Mouse (Mus musculus) left cerebral cortex, adult 11 months (tissue): ENCODE data around the gene Eva1b.
"Not testable (repeated sequence)": the region's sequence is repeated elsewhere in the genome, so short reads cannot be mapped to it uniquely, and the experiment has no call there.

Experiments used
- DNase-seq: peaks from one replicate; pipeline ENCODE4 v3.0.0; 2022; ENCODE audit warnings: low spot score

Gene Eva1b

DNA sequence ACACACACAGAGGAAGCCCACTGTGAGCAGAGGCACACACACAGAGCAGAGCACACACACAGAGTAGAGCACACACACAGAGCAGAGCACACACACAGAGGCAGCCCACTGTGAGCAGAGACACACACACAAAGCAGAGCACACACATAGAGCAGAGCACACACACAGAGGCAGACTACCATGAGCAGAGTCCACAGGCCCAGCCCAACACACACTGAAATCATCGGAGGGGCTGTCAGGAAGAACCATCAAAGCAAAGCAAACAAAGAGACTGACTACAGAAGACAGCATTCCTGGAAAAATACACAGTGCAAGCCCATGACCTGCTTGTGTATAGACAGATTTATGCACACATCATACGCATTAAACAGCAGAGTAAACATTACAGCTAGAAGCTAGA is 8.3 kb downstream of the Eva1b start:
- DNase-seq, result no peak

- no peak for DNase-seq
Measured at GRCm38 (mm10) chr4:126156617-126157016, 9.1 kb downstream of the Eva1b start.

GRCm38 (mm10) chr4:126157562-126157961 is 10.0 kb downstream of the Eva1b start:
- no peak for DNase-seq

GRCm38 (mm10) chr4:126159455-126159854 is 11.9 kb downstream of the Eva1b start:
- no peak for DNase-seq

GRCm38 (mm10) chr4:126160981-126161380 is 13.4 kb downstream of the Eva1b start:
- DNase-seq, result no peak

DNA sequence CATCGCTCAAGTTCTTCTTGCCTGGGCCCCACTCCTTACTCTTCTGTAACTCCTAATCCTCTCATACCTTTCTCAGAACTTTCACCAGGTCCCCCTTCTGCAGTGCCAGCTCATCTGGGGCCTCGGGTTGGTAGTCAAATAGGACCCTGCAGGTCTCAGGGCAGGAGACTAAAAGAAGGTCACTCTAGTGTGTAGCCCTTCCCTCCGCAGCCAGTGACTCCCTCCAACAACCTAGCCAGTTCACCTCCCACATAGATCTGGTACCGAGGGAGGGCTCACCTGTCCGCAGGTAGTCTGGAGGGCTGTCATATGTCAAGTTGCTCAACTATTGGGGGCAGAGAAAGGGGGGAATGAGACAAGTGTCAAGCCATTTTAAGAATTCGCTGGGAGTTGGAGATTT is 13.9 kb downstream of the Eva1b start:
- no peak for DNase-seq

- no peak for DNase-seq
Measured at GRCm38 (mm10) chr4:126161986-126162385, 14.4 kb downstream of the Eva1b start.

DNA sequence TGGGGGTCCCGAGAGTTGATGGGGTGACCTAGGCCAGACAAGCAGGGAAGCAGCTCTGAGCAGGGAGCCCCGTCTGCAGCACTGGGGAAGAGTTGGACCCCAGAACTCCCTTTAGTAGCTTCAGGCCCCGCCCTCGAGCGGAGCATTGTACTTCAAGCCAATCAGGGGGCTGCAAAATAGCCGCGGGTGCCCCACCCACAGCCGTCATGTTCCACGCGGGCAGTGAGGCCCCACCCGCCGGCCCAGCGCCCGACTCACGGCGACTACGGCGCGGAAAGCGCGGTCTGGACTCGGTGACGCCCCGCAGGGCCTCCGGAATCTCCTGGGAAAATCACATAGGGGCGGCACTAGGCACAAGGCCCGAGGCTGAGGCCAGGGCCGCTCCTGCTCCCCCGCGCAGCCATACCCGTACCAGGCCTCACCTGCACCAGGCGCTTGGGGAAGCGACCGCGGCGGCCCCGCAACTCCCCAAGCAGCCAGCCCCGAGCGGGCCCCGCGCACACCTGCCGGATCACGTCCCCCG is 15.1 kb downstream of the Eva1b start:
- DNase-seq, result peak; percentile 67

- no peak for DNase-seq
Measured at GRCm38 (mm10) chr4:126163067-126163659, 15.6 kb downstream of the Eva1b start, which contains the start of gene Sh3d21. Gene Sh3d21 (minus strand): TSS chr4:126163491.

- DNase-seq, result no peak
Measured at GRCm38 (mm10) chr4:126163685-126164084, 16.1 kb downstream of the Eva1b start.

DNA sequence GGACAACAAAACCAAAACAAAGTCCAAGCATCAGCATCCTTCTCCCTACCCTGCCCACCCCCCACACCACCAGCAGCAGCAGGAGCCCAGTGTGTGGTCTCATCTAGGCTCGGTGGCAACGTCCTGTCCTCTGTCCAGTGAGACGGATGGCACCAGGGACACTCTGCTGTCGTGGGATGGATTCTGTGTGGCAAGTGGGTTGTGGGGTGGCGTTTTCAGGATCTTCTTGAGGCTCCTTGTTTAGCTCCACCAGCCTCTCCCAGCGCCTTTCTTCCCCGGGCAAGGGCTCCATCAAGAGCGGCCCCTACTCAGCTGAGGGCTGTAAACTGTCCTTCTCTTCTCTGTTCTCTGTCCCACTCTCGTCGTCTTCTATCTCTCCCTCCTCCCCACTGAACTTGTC is 17.5 kb downstream of the Eva1b start:
- not testable (repeated sequence) for DNase-seq

GRCm38 (mm10) chr4:126166084-126166483 is 18.5 kb downstream of the Eva1b start:
- no peak for DNase-seq

GRCm38 (mm10) chr4:126168851-126169250 is 21.3 kb downstream of the Eva1b start:
- no peak for DNase-seq

DNA sequence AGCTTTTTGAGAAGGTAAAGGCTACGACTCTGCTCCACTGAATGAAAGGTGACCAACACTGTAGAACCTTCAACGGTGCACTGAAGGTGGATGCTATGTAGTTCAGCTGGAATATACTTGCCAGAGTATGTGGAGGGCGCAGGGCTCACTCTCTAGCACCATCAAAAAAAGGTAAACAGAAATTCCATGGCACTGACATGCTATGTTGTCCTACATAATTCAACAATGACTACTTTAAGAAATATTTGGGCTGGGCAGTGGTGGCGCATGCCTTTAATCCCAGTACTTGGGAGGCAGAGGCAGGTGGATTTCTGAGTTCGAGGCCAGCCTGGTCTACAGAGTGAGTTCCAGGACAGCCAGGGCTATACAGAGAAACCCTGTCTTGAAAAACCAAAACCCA is 23.2 kb downstream of the Eva1b start:
- not testable (repeated sequence) for DNase-seq

DNA sequence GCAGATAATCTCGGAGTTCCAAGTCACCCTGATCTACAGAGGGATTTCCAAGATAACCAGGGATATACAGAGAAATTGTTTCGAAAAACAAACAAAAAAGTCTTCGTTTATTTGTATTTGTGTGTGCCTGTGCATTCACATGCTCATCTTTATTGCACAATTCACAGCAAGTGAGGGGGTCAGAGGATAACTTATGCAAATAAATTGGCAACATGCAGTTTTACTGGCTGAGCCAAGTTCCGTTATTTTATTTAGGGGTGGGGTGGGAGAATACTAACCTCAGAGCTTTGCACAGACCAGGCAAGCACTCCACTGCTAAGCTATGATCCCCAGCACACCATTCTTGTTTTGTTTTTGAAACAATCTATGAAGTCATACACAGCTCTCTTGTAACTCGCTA is 26.3 kb downstream of the Eva1b start:
- DNase-seq, result no peak

DNA sequence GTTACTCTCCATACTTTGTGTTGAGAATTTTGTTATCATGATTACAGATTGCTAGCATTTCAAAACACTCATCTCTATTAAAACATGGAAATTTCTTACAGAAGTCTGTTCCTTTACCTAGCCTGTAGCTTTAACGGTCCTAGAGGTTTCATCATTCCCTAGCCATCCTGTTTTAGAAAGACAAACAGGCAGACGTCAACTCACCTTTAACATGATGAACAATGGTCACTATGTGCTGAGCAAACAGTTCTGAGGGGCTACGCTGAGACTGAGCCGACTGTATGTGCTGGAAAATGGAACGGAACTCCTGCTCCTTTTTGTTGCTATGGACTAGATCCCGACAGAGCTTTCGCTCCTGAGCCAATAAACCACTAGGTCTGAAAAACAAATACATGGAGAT is 28.4 kb downstream of the Eva1b start:
- not testable (repeated sequence) for DNase-seq

DNA sequence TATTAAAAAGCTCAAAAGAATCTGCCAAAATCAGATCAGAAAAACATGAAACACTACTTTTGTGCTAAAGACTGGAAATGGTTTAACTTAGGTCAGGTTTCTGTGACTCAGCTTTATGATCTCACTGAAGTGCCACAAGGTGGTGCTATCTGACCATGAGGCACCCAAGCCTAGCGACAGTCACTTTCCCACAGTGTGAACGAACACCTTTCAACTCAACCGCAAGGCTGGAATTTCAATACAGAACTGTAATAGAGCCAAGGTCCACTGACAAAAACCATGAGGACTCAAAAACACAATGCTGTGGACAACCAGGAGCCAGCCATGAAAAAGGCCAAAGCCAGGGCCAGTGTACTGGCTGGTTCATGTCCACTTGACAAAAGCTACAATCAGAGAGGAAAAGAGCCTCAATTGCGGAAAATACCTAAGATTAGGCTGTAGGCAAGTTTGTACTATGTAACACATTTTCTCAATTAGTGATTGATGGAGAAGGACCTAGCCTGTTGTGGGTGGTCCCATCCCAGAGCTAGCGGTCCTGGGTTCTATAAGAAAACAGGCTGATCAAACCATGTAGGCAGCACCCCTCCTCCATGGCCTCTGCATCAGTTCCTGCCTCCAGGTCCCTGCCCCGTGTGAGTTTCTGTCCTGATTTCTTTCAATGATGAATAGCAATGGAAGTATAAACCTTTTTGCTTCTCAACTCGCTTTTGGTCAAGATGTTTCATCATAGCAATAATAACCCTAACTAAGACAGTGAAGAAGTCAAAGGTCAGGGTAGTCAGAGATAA is 33.8 kb downstream of the Eva1b start:
- DNase-seq, result no peak

DNA sequence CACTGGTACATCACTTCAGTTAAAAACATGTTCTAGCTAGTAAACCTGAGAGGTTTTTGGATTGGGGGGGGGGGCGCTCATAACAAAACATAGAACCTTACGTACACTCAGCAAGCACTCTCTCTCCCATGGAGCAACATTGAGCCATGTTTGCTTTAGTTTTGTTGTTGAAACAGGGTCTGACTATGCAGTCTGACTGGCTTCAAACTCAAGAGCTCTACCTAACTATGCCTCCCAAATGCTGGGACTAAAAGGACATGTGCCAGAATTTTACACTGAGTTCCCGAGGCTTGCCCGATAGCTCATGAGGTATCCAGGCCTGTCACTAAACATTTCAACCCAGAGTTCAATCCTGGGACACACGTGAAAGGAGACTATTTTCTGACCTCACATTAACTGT is 35.5 kb downstream of the Eva1b start:
- no peak for DNase-seq

DNA sequence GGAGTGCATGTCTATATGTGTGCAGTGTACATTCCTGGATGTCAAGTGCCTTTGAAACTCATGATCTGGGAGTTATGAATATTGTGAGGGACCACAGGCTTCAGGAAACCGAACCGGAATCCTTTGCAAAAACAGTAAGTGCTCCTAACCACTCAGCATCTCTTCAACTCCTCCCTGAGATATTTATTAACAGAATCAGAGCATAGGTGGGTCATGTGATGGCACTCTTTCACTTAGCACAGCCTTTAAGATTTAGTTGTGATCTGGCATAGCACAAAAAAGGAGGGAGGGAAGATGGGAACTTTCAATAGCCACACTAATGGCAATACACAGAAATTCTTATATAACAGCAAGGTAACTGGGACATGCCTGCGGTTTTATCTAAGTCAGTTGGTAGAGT is 39.6 kb downstream of the Eva1b start:
- DNase-seq, result no peak

DNA sequence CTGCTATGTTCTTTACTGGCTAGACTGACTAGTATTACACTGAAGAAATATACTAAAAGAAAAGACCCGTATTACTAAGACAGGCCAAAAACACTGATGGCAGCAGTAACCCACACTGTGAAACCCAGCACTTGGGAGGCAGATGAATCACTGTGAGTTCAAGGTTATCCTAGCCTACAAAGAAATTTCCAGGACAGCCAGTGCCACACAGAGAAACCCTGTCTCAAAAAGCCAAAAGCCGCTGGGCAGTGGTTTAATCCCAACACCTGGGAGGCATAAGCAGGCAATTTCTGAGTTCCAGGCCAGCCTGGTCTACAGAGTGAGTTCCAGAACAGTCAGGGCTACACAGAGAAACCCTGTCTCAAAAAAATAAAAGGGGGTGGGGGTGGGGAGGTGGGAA is 43.1 kb downstream of the Eva1b start:
- DNase-seq, result no peak

GRCm38 (mm10) chr4:126194216-126194615 is 46.7 kb downstream of the Eva1b start:
- no peak for DNase-seq

GRCm38 (mm10) chr4:126194916-126195315 is 47.4 kb downstream of the Eva1b start:
- DNase-seq, result no peak

GRCm38 (mm10) chr4:126197485-126197884 is 49.9 kb downstream of the Eva1b start:
- no peak for DNase-seq
